Mouse (Mus musculus): ENCODE results near the gene Dusp1. TPM values are rescaled to one million over a fixed set of nuclear protein-coding genes. Genes with fewer than 3 reads are reported as not detected.

Gene Dusp1
- polyA plus RNA-seq, 1 experiment, result 58.4 TPM

- no peak overlapping the region for H3K9ac ChIP-seq (ENCODE audit: low read depth, poor library complexity, severe bottlenecking)
- H3K27ac ChIP-seq (ENCODE audit: insufficient read depth, low read length), result no peak overlapping the region
- no peaks in the 10 kb centered on the region for H3K27me3 ChIP-seq (ENCODE audit: control insufficient read depth, insufficient read depth, low read length, poor library complexity, severe bottlenecking)
- no peak overlapping the region for H3K4me3 ChIP-seq (ENCODE audit: low read depth, low read length)
- peaks cover 27% of the 10 kb centered on the region for H3K4me1 ChIP-seq (ENCODE audit: control insufficient read depth, insufficient read depth, low read length)
- no peaks in the 10 kb centered on the region for H3K36me3 ChIP-seq (ENCODE audit: control insufficient read depth, insufficient read depth, low read length, poor library complexity, severe bottlenecking)
- H3K9me3 ChIP-seq (replicated peaks; ENCODE audit: control insufficient read depth, insufficient read depth, low read length, poor library complexity, severe bottlenecking), result no peaks in the 10 kb centered on the region
- no peak for TF ChIP-seq CTCF (IDR thresholded peaks at IDR 0.05; ENCODE audit: low read depth, low read length)
- TF ChIP-seq POLR2A (IDR thresholded peaks at IDR 0.05; ENCODE audit: insufficient read depth, low read length), result no peak
- TF ChIP-seq EP300 (IDR thresholded peaks at IDR 0.05; ENCODE audit: insufficient read depth, low read depth, low read length), result no peak
Measured at GRCm38 (mm10) chr17:26598845-26599244, 36.9 kb upstream of the Dusp1 start.

- H3K4me3 ChIP-seq (ENCODE audit: low read depth, low read length), result 0 out of 2 replicates have a peak overlapping the region, but pooled peaks have one; percentile 1
- peaks cover 19% of the 10 kb centered on the region for H3K4me1 ChIP-seq (ENCODE audit: control insufficient read depth, insufficient read depth, low read length)
- TF ChIP-seq POLR2A (IDR thresholded peaks at IDR 0.05; ENCODE audit: insufficient read depth, low read length) (no peak), CTCF (IDR thresholded peaks at IDR 0.05; ENCODE audit: low read depth, low read length) (peak; percentile 16), EP300 (IDR thresholded peaks at IDR 0.05; ENCODE audit: insufficient read depth, low read depth, low read length) (peak; percentile 93)
- H3K9me3 ChIP-seq (replicated peaks; ENCODE audit: control insufficient read depth, insufficient read depth, low read length, poor library complexity, severe bottlenecking), result no peaks in the 10 kb centered on the region
- H3K27ac ChIP-seq (ENCODE audit: insufficient read depth, low read length), result peak overlapping the region; percentile 98
- H3K9ac ChIP-seq (ENCODE audit: low read depth, poor library complexity, severe bottlenecking), result no peak overlapping the region
- H3K27me3 ChIP-seq (ENCODE audit: control insufficient read depth, insufficient read depth, low read length, poor library complexity, severe bottlenecking), result no peaks in the 10 kb centered on the region
- H3K36me3 ChIP-seq (ENCODE audit: control insufficient read depth, insufficient read depth, low read length, poor library complexity, severe bottlenecking), result no peaks in the 10 kb centered on the region
Measured at GRCm38 (mm10) chr17:26596856-26597481, 35.0 kb upstream of the Dusp1 start.

GRCm38 (mm10) chr17:26596168-26596658 lies 34.3 kb upstream of the Dusp1 start:
- H3K27ac ChIP-seq (ENCODE audit: insufficient read depth, low read length), result peak overlapping the region; percentile 98
- H3K9me3 ChIP-seq (replicated peaks; ENCODE audit: control insufficient read depth, insufficient read depth, low read length, poor library complexity, severe bottlenecking), result no peaks in the 10 kb centered on the region
- H3K27me3 ChIP-seq (ENCODE audit: control insufficient read depth, insufficient read depth, low read length, poor library complexity, severe bottlenecking), result no peaks in the 10 kb centered on the region
- H3K4me3 ChIP-seq (ENCODE audit: low read depth, low read length), result no peak overlapping the region; the same call in 1 of the 2 replicates
- TF ChIP-seq EP300 (IDR thresholded peaks at IDR 0.05; ENCODE audit: insufficient read depth, low read depth, low read length), result peak; percentile 80
- no peak for TF ChIP-seq POLR2A (IDR thresholded peaks at IDR 0.05; ENCODE audit: insufficient read depth, low read length)
- H3K36me3 ChIP-seq (ENCODE audit: control insufficient read depth, insufficient read depth, low read length, poor library complexity, severe bottlenecking), result no peaks in the 10 kb centered on the region
- 0 out of 2 replicates have a peak overlapping the region, but pooled peaks have one; percentile 17 for H3K9ac ChIP-seq (ENCODE audit: low read depth, poor library complexity, severe bottlenecking)
- H3K4me1 ChIP-seq (ENCODE audit: control insufficient read depth, insufficient read depth, low read length), result peaks cover 19% of the 10 kb centered on the region

- no peaks in the 10 kb centered on the region for H3K9me3 ChIP-seq (replicated peaks; ENCODE audit: control insufficient read depth, insufficient read depth, low read length, poor library complexity, severe bottlenecking)
- no peaks in the 10 kb centered on the region for H3K36me3 ChIP-seq (ENCODE audit: control insufficient read depth, insufficient read depth, low read length, poor library complexity, severe bottlenecking)
- no peaks in the 10 kb centered on the region for H3K27me3 ChIP-seq (ENCODE audit: control insufficient read depth, insufficient read depth, low read length, poor library complexity, severe bottlenecking)
- TF ChIP-seq POLR2A (IDR thresholded peaks at IDR 0.05; ENCODE audit: insufficient read depth, low read length) (no peak), CTCF (IDR thresholded peaks at IDR 0.05; ENCODE audit: low read depth, low read length) (no peak), EP300 (IDR thresholded peaks at IDR 0.05; ENCODE audit: insufficient read depth, low read depth, low read length) (no peak; the same call in 1 of the 2 replicates)
- H3K4me1 ChIP-seq (ENCODE audit: control insufficient read depth, insufficient read depth, low read length), result peaks cover 19% of the 10 kb centered on the region
- peak overlapping the region; percentile 98 for H3K27ac ChIP-seq (ENCODE audit: insufficient read depth, low read length)
- no peak overlapping the region for H3K4me3 ChIP-seq (ENCODE audit: low read depth, low read length)
- peak overlapping the region; percentile 17; the same call in 1 of the 2 replicates for H3K9ac ChIP-seq (ENCODE audit: low read depth, poor library complexity, severe bottlenecking)
Measured at GRCm38 (mm10) chr17:26595448-26596167, 33.7 kb upstream of the Dusp1 start.

GRCm38 (mm10) chr17:26594958-26595357 lies 33.0 kb upstream of the Dusp1 start:
- Histone ChIP-seq H3K27me3 (ENCODE audit: control insufficient read depth, insufficient read depth, low read length, poor library complexity, severe bottlenecking) (no peaks in the 10 kb centered on the region), H3K36me3 (ENCODE audit: control insufficient read depth, insufficient read depth, low read length, poor library complexity, severe bottlenecking) (no peaks in the 10 kb centered on the region), H3K9me3 (replicated peaks; ENCODE audit: control insufficient read depth, insufficient read depth, low read length, poor library complexity, severe bottlenecking) (no peaks in the 10 kb centered on the region), H3K4me1 (ENCODE audit: control insufficient read depth, insufficient read depth, low read length) (peaks cover 19% of the 10 kb centered on the region), H3K9ac (ENCODE audit: low read depth, poor library complexity, severe bottlenecking) (peak overlapping the region; percentile 17; the same call in 1 of the 2 replicates), H3K4me3 (ENCODE audit: low read depth, low read length) (no peak overlapping the region), H3K27ac (ENCODE audit: insufficient read depth, low read length) (peak overlapping the region; percentile 98)
- TF ChIP-seq POLR2A (IDR thresholded peaks at IDR 0.05; ENCODE audit: insufficient read depth, low read length) (no peak), CTCF (IDR thresholded peaks at IDR 0.05; ENCODE audit: low read depth, low read length) (no peak), EP300 (IDR thresholded peaks at IDR 0.05; ENCODE audit: insufficient read depth, low read depth, low read length) (no peak)

GRCm38 (mm10) chr17:26594171-26594570 lies 32.2 kb upstream of the Dusp1 start:
- Histone ChIP-seq H3K9me3 (replicated peaks; ENCODE audit: control insufficient read depth, insufficient read depth, low read length, poor library complexity, severe bottlenecking) (no peaks in the 10 kb centered on the region), H3K4me3 (ENCODE audit: low read depth, low read length) (no peak overlapping the region), H3K9ac (ENCODE audit: low read depth, poor library complexity, severe bottlenecking) (no peak overlapping the region), H3K27ac (ENCODE audit: insufficient read depth, low read length) (peak overlapping the region; percentile 41; the same call in 1 of the 2 replicates), H3K4me1 (ENCODE audit: control insufficient read depth, insufficient read depth, low read length) (peaks cover 19% of the 10 kb centered on the region), H3K36me3 (ENCODE audit: control insufficient read depth, insufficient read depth, low read length, poor library complexity, severe bottlenecking) (no peaks in the 10 kb centered on the region), H3K27me3 (ENCODE audit: control insufficient read depth, insufficient read depth, low read length, poor library complexity, severe bottlenecking) (no peaks in the 10 kb centered on the region)
- TF ChIP-seq EP300 (IDR thresholded peaks at IDR 0.05; ENCODE audit: insufficient read depth, low read depth, low read length) (no peak), CTCF (IDR thresholded peaks at IDR 0.05; ENCODE audit: low read depth, low read length) (no peak), POLR2A (IDR thresholded peaks at IDR 0.05; ENCODE audit: insufficient read depth, low read length) (no peak)

Measured in ES-Bruce4 (cell line).